Mouse (Mus musculus) stomach, postnatal 0 days (tissue): ENCODE results near the gene Ighmbp2.

Source experiments
- CTCF ChIP-seq: IDR thresholded peaks from 2 replicates; pipeline ENCODE4 v1.5.1; 2016; ENCODE audit warnings: antibody characterized with exemption, low read depth, mild to moderate bottlenecking, moderate library complexity
- EP300 ChIP-seq: optimal IDR thresholded peaks from 2 replicates; pipeline ENCODE3; 2016; ENCODE audit warnings: antibody characterized with exemption

- TF ChIP-seq CTCF = no peak
- TF ChIP-seq EP300 = no peak
These were observed 17.6 kb downstream of the Ighmbp2 start for GRCm38 (mm10) chr19:3265180-3265579.
